Mouse (Mus musculus) bone marrow, adult 2 months (tissue): ENCODE measurements around the gene Slc34a2. TPM values are rescaled to one million over a fixed set of nuclear protein-coding genes. Genes with fewer than 3 reads are reported as not detected.

ENCODE experiments used
- H3K27ac ChIP-seq: fragments of 200-500 bp; 2 replicates; pipeline ENCODE4 v1.5.1; 2012; ENCODE audit warnings: low read depth, mild to moderate bottlenecking, control low read depth, inconsistent platforms, low read length; ENCODE audit not compliant: control insufficient read depth, poor library complexity, insufficient read depth
- H3K4me1 ChIP-seq: fragments of 200-500 bp; 2 replicates; pipeline ENCODE4 v1.6.1; 2011; ENCODE audit warnings: low read length; ENCODE audit not compliant: control insufficient read depth, insufficient read depth
- H3K4me3 ChIP-seq: fragments of 200-500 bp; replicated peaks from 2 replicates; pipeline ENCODE3; 2011; ENCODE audit warnings: mild to moderate bottlenecking, low read depth, low read length, control low read depth; ENCODE audit not compliant: control insufficient read depth
- CTCF ChIP-seq: fragments of 200-500 bp; IDR thresholded peaks from 2 replicates; pipeline ENCODE4 v1.5.1; 2011; ENCODE audit warnings: low read length, control low read depth; ENCODE audit not compliant: control insufficient read depth, insufficient read depth
- POLR2A ChIP-seq: fragments of 200-500 bp; IDR thresholded peaks from 2 replicates; pipeline ENCODE4 v1.6.1; 2011; ENCODE audit warnings: low read depth, mild to moderate bottlenecking, control low read depth, low read length, borderline replicate concordance; ENCODE audit not compliant: control insufficient read depth
- WGBS: fragments of 180-500 bp; shearing (Covaris S2); methylation state at CpG from one replicate; pipeline ENCODE4 v1.1.7; 2018; 5-methylcytosine and 5-hydroxymethylcytosine counted together
- polyA plus RNA-seq: library from polyadenylated mRNA; stranded (reverse); fragments of >200 nt; gene quantifications from 2 replicates; pipeline ENCODE4 v1.2.4, GENCODE M21; 2011; ENCODE audit warnings: low replicate concordance; ENCODE audit not compliant: missing spikeins, insufficient read depth, insufficient read length

Slc34a2 gene
- polyA plus RNA-seq, 1 experiment, result 0.87 TPM

GRCm38 (mm10) chr5:53108668-53109067, 70.8 kb downstream of the Slc34a2 start:
- WGBS, result 70% methylated on average over 1 of the region's 1 CpGs
- TF ChIP-seq POLR2A, result no peak
- no peak for TF ChIP-seq CTCF
- Histone ChIP-seq H3K27ac (no peak overlapping the region), H3K4me3 (no peak overlapping the region), H3K4me1 (no peaks in the 10 kb centered on the region)

DNA sequence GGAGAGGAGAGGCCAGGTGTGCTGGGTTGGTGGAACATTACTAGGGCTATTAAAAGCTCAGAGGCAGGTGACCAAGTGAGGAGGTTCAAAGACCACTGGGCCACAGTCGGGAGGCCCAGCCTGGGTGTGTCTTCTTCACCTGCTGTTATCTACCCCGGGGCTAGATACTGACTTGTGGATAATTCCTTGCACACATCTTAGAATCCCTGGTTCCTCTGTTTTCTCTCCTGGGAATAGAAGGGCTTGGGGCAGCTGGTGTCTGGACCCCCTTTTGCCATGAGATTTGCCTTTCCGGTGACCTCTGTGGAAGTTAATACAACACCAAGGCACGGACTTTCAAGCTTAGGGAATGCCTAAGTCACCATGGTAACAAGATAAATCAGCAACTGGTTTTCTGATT, 72.3 kb downstream of the Slc34a2 start:
- Histone ChIP-seq H3K27ac (no peak overlapping the region), H3K4me3 (no peak overlapping the region), H3K4me1 (no peaks in the 10 kb centered on the region)
- WGBS, result 78% methylated on average over 4 of the region's 4 CpGs
- TF ChIP-seq POLR2A (no peak), CTCF (no peak)

- 73% methylated on average over 5 of the region's 5 CpGs for WGBS
- Histone ChIP-seq H3K27ac (no peak overlapping the region), H3K4me1 (no peaks in the 10 kb centered on the region), H3K4me3 (no peak overlapping the region)
- TF ChIP-seq POLR2A (no peak), CTCF (no peak)
Observed at GRCm38 (mm10) chr5:53111036-53111435, 73.2 kb downstream of the Slc34a2 start.

- Histone ChIP-seq H3K4me1 (no peaks in the 10 kb centered on the region), H3K27ac (no peak overlapping the region), H3K4me3 (no peak overlapping the region)
- TF ChIP-seq CTCF (no peak), POLR2A (no peak)
- 87% methylated on average over 5 of the region's 5 CpGs for WGBS
Observed at GRCm38 (mm10) chr5:53112942-53113341, 75.1 kb downstream of the Slc34a2 start.

DNA sequence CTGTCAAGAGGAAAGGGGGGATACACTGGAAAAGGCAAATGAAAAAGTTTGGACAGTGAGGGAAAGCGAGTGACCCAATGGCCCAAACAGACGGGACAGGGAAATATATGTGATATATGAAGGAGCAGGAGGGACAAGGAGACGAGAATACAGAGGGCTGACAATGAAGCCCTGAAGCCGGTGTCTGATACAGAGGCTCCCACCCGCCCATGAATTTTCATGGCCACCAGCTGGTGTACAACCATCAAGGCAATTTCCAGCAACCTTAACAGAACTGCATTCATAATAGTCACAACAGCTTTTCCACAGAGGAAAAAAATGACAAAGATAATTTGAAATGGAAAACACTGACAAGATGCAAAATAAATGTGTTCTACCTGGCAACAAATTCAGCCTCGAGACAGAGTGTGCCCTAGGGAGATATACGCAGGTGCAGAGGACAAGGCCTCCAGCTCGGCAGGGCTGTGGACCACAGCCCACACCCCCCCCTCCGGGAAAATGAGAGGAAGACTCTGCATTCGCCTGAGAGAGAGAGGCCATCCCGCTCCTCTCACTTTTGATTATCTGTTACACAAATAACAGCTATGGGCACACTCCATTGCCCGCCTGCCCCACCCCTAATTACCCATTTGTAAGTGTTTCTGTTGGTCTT, 76.9 kb downstream of the Slc34a2 start:
- WGBS, result 82% methylated on average over 12 of the region's 12 CpGs
- TF ChIP-seq CTCF, result no peak
- no peak for TF ChIP-seq POLR2A
- no peaks in the 10 kb centered on the region for H3K4me1 ChIP-seq

GRCm38 (mm10) chr5:53118212-53118611, 80.3 kb downstream of the Slc34a2 start:
- TF ChIP-seq POLR2A, result no peak
- TF ChIP-seq CTCF, result no peak
- Histone ChIP-seq H3K4me1 (no peaks in the 10 kb centered on the region), H3K4me3 (no peak overlapping the region), H3K27ac (no peak overlapping the region)
- 91% methylated on average over 8 of the region's 8 CpGs for WGBS

More for the DNA sequence above, 76.9 kb downstream of the Slc34a2 start:
- Histone ChIP-seq H3K27ac (no peak overlapping the region), H3K4me3 (no peak overlapping the region)

- Histone ChIP-seq H3K4me1 (no peaks in the 10 kb centered on the region), H3K27ac (no peak overlapping the region), H3K4me3 (no peak overlapping the region)
- 76% methylated on average over 3 of the region's 3 CpGs for WGBS
- no peak for TF ChIP-seq CTCF
- TF ChIP-seq POLR2A, result no peak
Observed at GRCm38 (mm10) chr5:53119689-53120088, 81.8 kb downstream of the Slc34a2 start.

Other genes starting within 250 kb of the Slc34a2 start
- gene Anapc4, start 204.1 kb upstream of the Slc34a2 start, polyA plus RNA-seq, result 47.8 and 82.5 TPM in 2 replicates
- not detected in 2 replicates for gene Sel1l3, start 175.8 kb downstream of the Slc34a2 start, polyA plus RNA-seq
- 25.9 and 43.0 TPM in 2 replicates for gene Smim20, start 229.0 kb downstream of the Slc34a2 start, polyA plus RNA-seq